Mouse (Mus musculus): ENCODE results near the gene Clasp1. TPM values are rescaled to one million over a fixed set of nuclear protein-coding genes. Genes with fewer than 3 reads are reported as not detected.

Gene Clasp1
- 136 and 146 TPM in 2 replicates for polyA plus RNA-seq (2016; fragmentation: Nextera tagmentation; extraction: Ambion mirVana)

DNA sequence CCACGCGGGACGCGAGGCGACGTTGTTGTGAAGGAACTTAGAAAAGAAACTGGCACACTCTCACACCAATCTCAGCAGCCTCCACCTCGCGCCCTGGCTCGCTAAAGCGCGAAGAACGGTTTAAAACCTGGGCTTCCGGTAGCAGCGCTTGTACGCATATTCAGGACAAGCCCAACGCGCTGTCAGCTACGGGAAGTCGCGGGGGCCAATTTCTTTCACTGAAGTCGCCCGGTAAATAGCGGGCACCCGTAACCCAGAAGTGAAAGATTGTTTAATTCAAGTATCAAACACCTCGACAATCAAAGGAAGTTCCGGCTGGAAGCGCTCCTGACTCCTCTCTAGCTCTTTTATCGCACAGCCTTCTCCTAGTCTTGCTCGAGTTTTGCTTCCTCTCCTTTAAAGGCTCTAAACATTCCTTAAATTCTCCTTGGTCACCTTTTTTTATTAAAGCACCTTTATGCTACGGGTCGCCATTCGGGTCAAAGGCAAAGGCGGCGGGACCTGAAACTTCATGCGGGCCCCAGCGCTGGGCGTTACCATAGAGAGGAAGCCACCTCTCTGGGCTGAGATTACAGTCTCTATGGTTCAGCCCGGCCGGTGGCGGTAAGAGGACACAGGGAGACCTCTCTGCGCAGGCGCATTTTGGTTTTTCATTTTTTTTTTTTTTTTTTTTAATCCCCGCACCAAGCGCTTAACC, at the start of gene Clasp1:
TSS of gene Clasp1 (plus strand) at position 302 of the 697 bp plus-strand sequence.
- ATAC-seq (ENCODE audit: low FRiP score), result peak; percentile 98
- Histone ChIP-seq H3K9ac (peak within 1 kb of the TSS; percentile 84), H3K27ac (peak within 1 kb of the TSS; percentile 91), H3K4me2 (replicated peaks) (peak within 1 kb of the TSS; percentile 74), H3K9me3 (replicated peaks) (no peaks in the 10 kb centered on the region), H3K4me1 (peaks cover 16% of the 10 kb centered on the region), H3K4me3 (peak within 1 kb of the TSS; percentile 79), H3K27me3 (no peaks in the 10 kb centered on the region), H3K36me3 (peaks cover 6% of the 10 kb centered on the region)
- under 1% methylated on average over 44 of the region's 44 CpGs for WGBS

DNA sequence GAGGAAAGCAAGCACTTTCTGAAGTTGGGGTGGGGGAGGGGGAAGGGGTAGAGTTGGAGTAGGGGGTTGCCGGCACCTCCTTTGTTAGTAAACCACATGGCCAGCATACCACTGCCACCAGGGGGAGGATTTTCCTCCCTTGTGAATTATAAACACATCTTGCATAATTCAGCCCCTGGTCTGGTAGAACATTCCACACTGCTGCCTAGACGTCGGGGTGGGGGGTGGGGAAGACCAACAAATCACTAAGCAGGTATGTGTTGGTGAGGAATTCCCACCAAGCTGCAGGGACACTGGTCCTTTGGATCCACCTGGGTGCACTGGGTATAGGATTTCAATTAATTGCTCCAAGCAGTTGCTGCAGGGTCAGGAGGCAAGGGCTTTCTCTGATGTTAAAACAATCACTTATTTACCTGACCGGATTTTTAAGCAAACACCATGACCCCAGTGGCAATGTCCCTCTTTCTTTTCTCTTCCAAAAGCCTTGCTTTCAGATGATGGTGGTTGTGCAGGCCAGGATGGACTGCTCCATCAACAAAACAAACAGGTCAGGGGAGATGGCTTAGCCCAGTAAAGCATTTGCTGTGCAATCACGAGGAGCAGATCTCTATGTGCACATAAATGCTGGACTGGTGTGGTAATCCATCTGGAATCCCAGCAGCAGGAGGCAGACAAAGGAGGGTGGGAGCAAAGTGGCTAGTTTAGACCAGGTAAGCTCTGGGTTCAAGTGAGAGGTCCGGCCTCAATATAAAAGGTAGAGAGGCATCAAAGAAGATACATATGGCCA, 45.0 kb upstream of the Clasp1 start:
- 42% methylated on average over 6 of the region's 6 CpGs for WGBS
- no peak overlapping the region for H3K4me3 ChIP-seq
- H3K4me2 ChIP-seq (replicated peaks), result no peak overlapping the region
- H3K4me1 ChIP-seq, result no peaks in the 10 kb centered on the region
- no peak overlapping the region for H3K9ac ChIP-seq
- no peaks in the 10 kb centered on the region for H3K9me3 ChIP-seq (replicated peaks)
- no peaks in the 10 kb centered on the region for H3K27me3 ChIP-seq
- no peaks in the 10 kb centered on the region for H3K36me3 ChIP-seq
- no peak for ATAC-seq (ENCODE audit: low FRiP score)
- H3K27ac ChIP-seq, result no peak overlapping the region

DNA sequence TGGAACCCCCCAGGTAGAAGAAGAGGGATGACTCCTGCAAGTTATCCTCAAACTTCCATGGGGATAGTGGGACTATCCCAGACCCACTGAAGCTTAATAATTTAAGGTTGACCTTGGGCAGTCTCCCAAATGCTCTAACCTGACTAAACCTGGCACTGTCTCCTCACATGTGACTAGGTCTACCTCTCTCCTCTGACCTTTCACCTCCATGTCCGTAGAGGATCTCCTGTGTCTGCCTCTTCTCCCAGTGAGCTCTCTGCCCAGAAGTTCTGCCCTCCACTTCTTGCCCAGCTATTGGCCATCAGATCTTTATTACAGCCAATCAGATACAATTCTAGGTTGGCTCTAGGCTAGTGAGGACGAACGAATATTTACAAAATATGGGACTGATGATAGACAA, 38.9 kb upstream of the Clasp1 start:
- Histone ChIP-seq H3K9me3 (replicated peaks) (no peaks in the 10 kb centered on the region), H3K4me3 (no peak overlapping the region), H3K27ac (no peak overlapping the region), H3K36me3 (no peaks in the 10 kb centered on the region), H3K4me1 (no peaks in the 10 kb centered on the region), H3K9ac (no peak overlapping the region), H3K27me3 (no peaks in the 10 kb centered on the region), H3K4me2 (replicated peaks) (no peak overlapping the region)
- ATAC-seq (ENCODE audit: low FRiP score), result no peak
- WGBS, result 87% methylated on average over 3 of the region's 3 CpGs

DNA sequence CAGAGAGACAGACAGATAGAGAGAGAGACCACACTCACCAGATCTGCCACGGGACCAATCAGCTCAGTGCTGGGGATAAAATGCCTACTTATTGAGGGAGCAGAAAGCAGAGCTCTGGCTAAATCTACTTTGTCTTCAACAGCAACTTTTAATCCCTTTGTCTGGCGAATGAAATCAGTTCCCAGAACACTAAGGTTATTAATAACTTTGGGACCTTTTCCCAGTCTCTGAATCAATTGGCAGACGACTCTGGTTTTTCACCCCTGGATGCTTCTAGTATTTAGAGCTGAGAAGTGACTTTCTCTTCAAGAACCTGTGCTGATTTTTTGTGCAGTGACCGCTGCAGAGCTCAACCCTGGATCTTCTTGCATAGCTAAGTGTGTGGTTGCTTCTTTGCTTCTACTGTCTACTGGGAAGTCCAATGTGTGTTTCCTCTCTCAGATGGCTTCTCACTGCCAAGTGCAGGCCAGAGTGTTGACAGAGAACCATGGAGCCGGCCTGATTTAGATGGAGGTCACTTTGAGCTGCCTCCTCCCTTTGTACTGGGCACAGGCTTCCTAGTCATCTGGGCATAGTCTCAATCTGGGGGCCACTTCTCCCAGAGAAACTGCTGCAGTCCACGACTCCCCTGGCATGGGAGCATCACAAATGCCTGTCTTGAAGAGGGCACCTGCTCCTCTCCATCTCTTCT, 29.6 kb upstream of the Clasp1 start:
- Histone ChIP-seq H3K4me3 (no peak overlapping the region), H3K36me3 (no peaks in the 10 kb centered on the region), H3K4me2 (replicated peaks) (no peak overlapping the region), H3K4me1 (no peaks in the 10 kb centered on the region), H3K9me3 (replicated peaks) (no peaks in the 10 kb centered on the region), H3K27me3 (no peaks in the 10 kb centered on the region), H3K9ac (no peak overlapping the region), H3K27ac (no peak overlapping the region)
- WGBS, result 75% methylated on average over 6 of the region's 6 CpGs
- ATAC-seq (ENCODE audit: low FRiP score), result no peak

DNA sequence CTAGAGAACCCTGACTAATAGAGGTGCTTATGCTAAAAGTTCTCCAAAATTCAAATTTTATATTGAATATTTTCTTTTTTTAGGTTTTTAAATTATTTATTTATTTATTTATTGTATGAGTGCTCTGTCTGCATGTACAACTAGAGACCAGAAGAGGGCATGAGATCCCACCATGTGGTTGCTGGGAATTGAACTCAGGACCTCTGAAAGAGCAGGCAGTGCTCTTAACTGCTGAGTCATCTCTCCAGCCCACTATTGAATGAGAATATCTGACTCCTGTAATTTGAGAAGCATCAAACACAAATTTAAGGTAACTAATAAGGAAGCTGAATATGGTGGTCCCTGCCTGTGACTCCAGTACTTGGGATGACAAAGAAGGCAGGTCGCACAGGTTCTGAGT, 20.9 kb upstream of the Clasp1 start:
- H3K27ac ChIP-seq, result no peak overlapping the region
- no peak for ATAC-seq (ENCODE audit: low FRiP score)
- H3K9ac ChIP-seq, result no peak overlapping the region
- no peak overlapping the region for H3K4me3 ChIP-seq
- H3K4me2 ChIP-seq (replicated peaks), result no peak overlapping the region
- no peaks in the 10 kb centered on the region for H3K36me3 ChIP-seq
- no peaks in the 10 kb centered on the region for H3K9me3 ChIP-seq (replicated peaks)
- no peaks in the 10 kb centered on the region for H3K27me3 ChIP-seq
- H3K4me1 ChIP-seq, result no peaks in the 10 kb centered on the region
- 97% methylated on average over 1 of the region's 1 CpGs for WGBS

DNA sequence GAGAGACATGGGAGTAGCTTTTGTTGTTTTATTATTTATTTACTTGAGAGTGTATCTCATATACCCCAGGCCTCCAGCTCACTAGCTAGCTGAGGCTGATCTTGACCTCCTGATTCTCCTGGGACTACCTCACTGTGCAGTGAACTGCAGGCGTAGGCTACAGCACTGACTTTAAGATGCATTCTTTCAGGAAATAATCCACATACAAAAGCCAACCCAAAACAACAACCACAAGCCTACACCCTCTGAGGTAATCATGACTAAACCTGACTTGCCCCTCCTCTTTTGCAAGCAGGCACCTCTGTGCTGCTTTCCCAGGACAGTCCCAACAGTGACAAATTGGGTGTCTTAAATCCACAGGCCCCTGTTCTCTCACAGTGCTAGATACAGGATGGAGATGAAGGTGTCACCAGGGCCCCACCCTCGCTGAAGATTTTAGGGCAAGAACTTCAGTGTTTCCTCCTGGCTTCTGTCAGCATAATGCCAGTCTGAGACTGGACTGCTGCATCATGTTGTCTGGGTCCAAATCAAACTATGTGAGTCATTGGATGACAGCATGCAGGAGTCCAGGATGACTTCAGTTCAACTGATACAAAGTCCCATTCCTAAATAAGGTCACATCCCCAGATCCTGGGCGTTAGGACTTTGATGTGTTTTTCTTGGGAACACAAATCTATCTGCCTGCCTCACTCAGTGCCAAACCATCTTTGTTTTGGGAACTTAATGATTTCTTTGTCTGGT, 20.0 kb upstream of the Clasp1 start:
- no peaks in the 10 kb centered on the region for H3K9me3 ChIP-seq (replicated peaks)
- 66% methylated on average over 3 of the region's 3 CpGs for WGBS
- H3K4me3 ChIP-seq, result no peak overlapping the region
- H3K36me3 ChIP-seq, result no peaks in the 10 kb centered on the region
- H3K4me2 ChIP-seq (replicated peaks), result no peak overlapping the region
- H3K27ac ChIP-seq, result no peak overlapping the region
- H3K9ac ChIP-seq, result no peak overlapping the region
- H3K27me3 ChIP-seq, result no peaks in the 10 kb centered on the region
- no peak for ATAC-seq (ENCODE audit: low FRiP score)
- H3K4me1 ChIP-seq, result no peaks in the 10 kb centered on the region

DNA sequence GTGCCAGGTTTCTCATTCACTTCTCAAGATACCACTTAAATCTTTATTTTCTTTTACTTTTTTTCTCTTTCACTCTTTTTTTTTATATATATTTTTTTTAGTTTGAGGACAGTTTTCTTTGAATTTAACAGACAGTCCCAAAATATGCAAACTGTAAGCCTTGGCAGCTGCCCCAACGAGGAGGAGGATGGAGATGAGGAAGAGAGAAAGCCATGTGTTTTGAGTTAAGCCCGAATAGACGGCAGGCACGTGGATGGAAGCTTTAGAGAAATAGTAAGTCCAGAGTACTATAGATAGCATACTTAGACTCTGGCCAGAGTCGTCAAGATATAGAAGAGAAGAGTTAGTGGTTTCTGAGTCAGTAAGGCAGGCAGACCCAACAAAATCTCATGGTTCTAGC, 11.1 kb upstream of the Clasp1 start:
- Histone ChIP-seq H3K4me3 (no peak overlapping the region), H3K36me3 (no peaks in the 10 kb centered on the region), H3K4me1 (no peaks in the 10 kb centered on the region), H3K27me3 (no peaks in the 10 kb centered on the region), H3K9ac (no peak overlapping the region), H3K4me2 (replicated peaks) (no peak overlapping the region), H3K9me3 (replicated peaks) (no peaks in the 10 kb centered on the region), H3K27ac (no peak overlapping the region)
- 68% methylated on average over 5 of the region's 5 CpGs for WGBS
- no peak for ATAC-seq (ENCODE audit: low FRiP score)

DNA sequence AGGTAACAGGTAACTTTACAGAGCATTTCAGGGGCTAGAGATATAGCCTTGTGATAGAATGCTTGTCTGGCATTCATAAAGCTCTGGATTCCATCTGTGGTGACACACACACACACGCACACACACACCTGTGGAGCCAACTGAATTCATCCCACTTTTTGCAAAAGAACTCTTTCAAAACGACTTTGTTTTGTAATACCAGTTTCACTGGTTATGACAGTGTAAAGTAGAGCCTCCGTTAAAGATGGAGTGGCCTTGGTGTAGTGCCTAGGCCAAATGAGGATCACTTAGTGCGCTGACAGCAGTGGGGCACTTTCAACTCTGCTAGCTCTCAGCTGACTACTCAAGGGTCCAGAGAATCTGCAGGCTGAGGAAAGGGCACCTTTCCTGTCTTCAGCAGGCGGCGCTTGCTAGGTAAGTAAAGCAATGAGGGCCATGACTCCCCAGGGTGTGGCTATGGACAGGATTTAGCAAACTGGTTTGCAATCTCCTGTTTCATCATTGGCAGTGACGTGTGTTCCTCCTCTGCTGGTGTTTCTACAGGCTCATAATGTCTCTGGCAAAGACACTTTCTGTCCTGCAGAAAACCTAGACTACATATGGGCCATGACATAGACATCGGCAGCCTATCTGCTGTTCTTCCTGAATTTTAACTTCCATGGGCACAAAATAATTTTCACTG, 8.6 kb upstream of the Clasp1 start:
- no peaks in the 10 kb centered on the region for H3K27me3 ChIP-seq
- H3K4me3 ChIP-seq, result no peak overlapping the region
- 83% methylated on average over 8 of the region's 8 CpGs for WGBS
- H3K4me2 ChIP-seq (replicated peaks), result no peak overlapping the region
- H3K27ac ChIP-seq, result no peak overlapping the region
- no peak for ATAC-seq (ENCODE audit: low FRiP score)
- H3K9ac ChIP-seq, result no peak overlapping the region
- no peaks in the 10 kb centered on the region for H3K36me3 ChIP-seq
- no peaks in the 10 kb centered on the region for H3K4me1 ChIP-seq
- H3K9me3 ChIP-seq (replicated peaks), result no peaks in the 10 kb centered on the region

DNA sequence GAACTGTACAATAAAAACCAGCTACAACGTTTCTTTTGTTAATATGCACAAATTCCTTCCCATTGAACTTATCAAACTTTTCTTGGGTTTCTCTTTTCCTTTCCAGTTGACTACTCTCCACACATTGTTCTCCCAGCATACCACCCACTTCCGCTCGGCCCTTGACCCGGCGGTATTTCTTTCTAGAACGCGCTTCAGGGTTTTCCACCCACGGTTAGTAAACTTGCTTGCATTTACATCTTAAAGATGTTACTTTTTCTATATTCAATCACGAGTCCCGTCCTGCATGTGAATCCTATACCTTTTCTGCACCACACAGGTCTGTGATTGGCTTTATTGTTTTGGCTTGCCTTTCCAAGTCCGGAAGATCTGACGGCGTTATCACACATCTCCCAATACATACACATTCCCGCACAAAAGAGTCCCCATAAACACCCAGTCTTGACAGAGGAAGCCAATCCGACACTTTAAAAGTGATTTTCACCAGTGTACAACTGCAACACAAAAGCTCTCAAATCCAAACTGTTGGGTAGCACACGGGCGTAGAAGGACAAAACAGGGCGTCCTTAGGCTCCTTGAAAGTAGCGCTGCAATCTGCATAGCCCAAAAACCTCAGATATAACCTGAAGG, 616 bp upstream of the Clasp1 start:
- Histone ChIP-seq H3K4me2 (replicated peaks) (peak overlapping the region; percentile 64), H3K27ac (peak overlapping the region; percentile 91), H3K27me3 (no peaks in the 10 kb centered on the region), H3K9ac (peak overlapping the region; percentile 65), H3K9me3 (replicated peaks) (no peaks in the 10 kb centered on the region), H3K4me3 (peak overlapping the region; percentile 79), H3K4me1 (peaks cover 16% of the 10 kb centered on the region), H3K36me3 (no peaks in the 10 kb centered on the region)
- 1% methylated on average over 19 of the region's 19 CpGs for WGBS
- ATAC-seq (ENCODE audit: low FRiP score), result 0 out of 2 replicates have a peak, but pooled peaks have one; percentile 17

DNA sequence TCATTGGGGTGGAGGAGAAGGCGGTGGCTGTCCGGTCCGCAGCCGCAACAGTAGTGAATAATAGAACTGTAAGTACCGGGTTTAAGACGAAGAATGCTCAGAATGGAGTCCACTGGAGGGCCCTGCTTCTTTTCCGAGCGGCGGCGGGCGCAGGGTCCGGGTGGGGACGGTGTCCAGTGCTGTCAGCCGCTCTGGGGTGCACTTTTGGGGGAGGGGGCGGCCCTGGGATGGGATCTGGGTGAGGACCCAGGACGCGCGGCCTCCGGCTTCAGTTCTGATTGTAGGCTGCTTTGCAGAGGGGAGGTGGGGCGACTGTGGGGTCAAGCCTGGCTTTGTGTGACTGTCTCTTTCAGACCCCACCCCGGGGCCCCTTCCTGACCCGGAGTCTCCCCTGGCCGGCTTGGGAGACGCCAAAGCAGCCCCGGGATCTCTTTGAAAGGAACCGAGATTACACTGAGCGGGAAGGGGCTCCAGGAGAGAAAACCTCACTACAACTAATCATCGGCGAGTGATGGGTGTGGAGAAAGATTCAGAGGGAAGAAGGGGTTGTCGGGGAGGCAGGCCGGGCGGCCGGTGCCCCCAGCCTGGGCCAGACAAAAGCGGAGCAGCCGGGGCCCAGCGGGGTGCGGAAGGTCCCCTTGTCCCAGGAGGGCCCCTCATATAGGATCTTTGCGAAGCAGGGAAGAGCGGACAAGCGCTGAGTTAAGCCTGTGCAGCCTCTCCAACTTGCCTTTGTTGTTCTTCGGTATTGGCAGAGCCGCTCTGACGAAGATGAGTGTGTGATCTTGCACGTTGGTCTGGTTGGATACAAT, 802 bp downstream of the Clasp1 start:
- H3K4me3 ChIP-seq, result peak overlapping the region; percentile 79
- H3K36me3 ChIP-seq, result peaks cover 7% of the 10 kb centered on the region
- under 1% methylated on average over 44 of the region's 44 CpGs for WGBS
- H3K27ac ChIP-seq, result peak overlapping the region; percentile 91
- H3K9me3 ChIP-seq (replicated peaks), result no peaks in the 10 kb centered on the region
- H3K27me3 ChIP-seq, result no peaks in the 10 kb centered on the region
- peaks cover 16% of the 10 kb centered on the region for H3K4me1 ChIP-seq
- H3K9ac ChIP-seq, result peak overlapping the region; percentile 84
- peak overlapping the region; percentile 74 for H3K4me2 ChIP-seq (replicated peaks)
- ATAC-seq (ENCODE audit: low FRiP score), result peak; percentile 75
